Mouse (Mus musculus): ENCODE data around the gene Rps11.

- TF ChIP-seq POLR2A (IDR thresholded peaks at IDR 0.05; ENCODE audit: low read depth, low read length) (no peak), CTCF (IDR thresholded peaks at IDR 0.05; ENCODE audit: extremely low read depth, insufficient read depth, insufficient read length, insufficient replicate concordance) (no peak)
Observed at GRCm38 (mm10) chr7:45095367-45095766, 28.9 kb downstream of the Rps11 start.
